Mouse (Mus musculus): ENCODE measurements around the gene Pcyt2. TPM values are rescaled to one million over a fixed set of nuclear protein-coding genes. Genes with fewer than 3 reads are reported as not detected.

Gene Pcyt2
- polyA plus RNA-seq, 1 experiment, result 117 TPM

DNA sequence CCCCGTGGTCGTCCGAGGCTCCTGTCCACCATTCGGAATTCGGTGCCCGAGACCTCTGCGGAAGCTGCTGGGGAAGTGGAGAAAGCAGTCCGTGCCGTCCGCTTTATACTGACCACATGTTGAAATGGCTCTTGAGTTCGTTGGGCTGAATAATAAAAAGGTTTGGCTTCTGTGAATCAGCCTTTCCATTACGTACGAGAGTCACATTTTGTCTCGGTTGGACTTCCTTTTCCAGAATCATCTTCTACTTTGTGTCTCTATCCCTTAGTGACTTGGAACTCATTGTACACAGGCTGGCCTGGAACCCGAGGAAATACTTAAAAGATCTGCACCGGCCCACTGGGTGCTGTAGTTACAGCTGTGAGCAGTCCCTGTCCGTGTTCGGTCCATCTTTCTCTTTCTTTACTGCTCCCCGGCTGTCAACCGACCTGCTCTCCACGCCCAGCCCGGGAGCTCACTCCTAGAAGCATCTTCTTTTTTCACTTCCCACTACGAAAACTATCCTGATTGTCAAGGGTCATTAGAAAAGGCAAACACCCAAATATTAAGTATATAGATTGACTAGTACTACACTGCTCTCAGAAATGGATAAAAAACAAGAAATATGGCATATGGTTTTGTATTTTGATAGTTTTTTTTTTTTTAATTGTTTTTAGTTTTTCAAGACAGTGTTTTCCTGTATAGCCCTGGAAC, 44.0 kb downstream of the Pcyt2 start:
- Histone ChIP-seq H3ac (ENCODE audit: control insufficient read depth, insufficient read length) (peak overlapping the region; percentile 68), H3K79me2 (ENCODE audit: control insufficient read depth, insufficient read depth) (peaks cover 40% of the 10 kb centered on the region), H3K27me3 (ENCODE audit: control insufficient read depth, insufficient read depth, insufficient read length) (no peaks in the 10 kb centered on the region), H3K4me2 (ENCODE audit: low read depth) (peak overlapping the region; percentile 91), H3K4me3 (peak overlapping the region; percentile 75), H3K36me3 (ENCODE audit: control insufficient read depth, insufficient read depth) (peaks cover 13% of the 10 kb centered on the region)
- TF ChIP-seq POLR2AphosphoS2 (IDR thresholded peaks at IDR 0.05; ENCODE audit: insufficient read length, low read depth), result peak; percentile 18
- no peak for TF ChIP-seq TCF3 (IDR thresholded peaks at IDR 0.05; ENCODE audit: insufficient read length, low read depth)

GRCm38 (mm10) chr11:120572752-120573584, 44.8 kb downstream of the Pcyt2 start, which contains the start of gene P4hb:
Gene P4hb (minus strand): TSS chr11:120573253.
- Histone ChIP-seq H3ac (ENCODE audit: control insufficient read depth, insufficient read length) (peak within 1 kb of the TSS; percentile 68), H3K4me2 (ENCODE audit: low read depth) (peak within 1 kb of the TSS; percentile 91), H3K36me3 (ENCODE audit: control insufficient read depth, insufficient read depth) (peaks cover 17% of the 10 kb centered on the region), H3K27me3 (ENCODE audit: control insufficient read depth, insufficient read depth, insufficient read length) (no peaks in the 10 kb centered on the region), H3K4me3 (peak within 1 kb of the TSS; percentile 75), H3K79me2 (ENCODE audit: control insufficient read depth, insufficient read depth) (peaks cover 43% of the 10 kb centered on the region)
- TF ChIP-seq POLR2A (IDR thresholded peaks at IDR 0.05; ENCODE audit: insufficient read length, low read depth), result peak; percentile 100
- TF ChIP-seq CEBPB (IDR thresholded peaks at IDR 0.05; ENCODE audit: insufficient read depth, poor library complexity, severe bottlenecking), result no peak
- peak; percentile 80 for TF ChIP-seq SRF (IDR thresholded peaks at IDR 0.05; ENCODE audit: control insufficient read depth, insufficient read length, low read depth)
- no peak for TF ChIP-seq TCF12 (IDR thresholded peaks at IDR 0.05; ENCODE audit: insufficient read depth, poor library complexity, severe bottlenecking)
- peak; percentile 100 for TF ChIP-seq POLR2AphosphoS2 (IDR thresholded peaks at IDR 0.05; ENCODE audit: insufficient read length, low read depth)
- TF ChIP-seq MYOD1 (IDR thresholded peaks at IDR 0.05; ENCODE audit: control insufficient read depth in 1 of 3, insufficient read length in 2 of 3, low read depth in 2 of 3), result peak in 1 of 3 experiments; percentile 24
- peak in 2 of 3 experiments; percentile 11 for TF ChIP-seq MYOG (IDR thresholded peaks at IDR 0.05; ENCODE audit: control insufficient read depth in 1 of 3, insufficient read depth in 1 of 3, insufficient read length in 2 of 3, low read depth in 2 of 3)
- peak; percentile 85 for TF ChIP-seq E2F4 (IDR thresholded peaks at IDR 0.05; ENCODE audit: insufficient read depth)
- peak; percentile 21 for TF ChIP-seq TCF3 (IDR thresholded peaks at IDR 0.05; ENCODE audit: insufficient read length, low read depth)
- TF ChIP-seq MAX (IDR thresholded peaks at IDR 0.05; ENCODE audit: low read depth), result no peak
- TF ChIP-seq USF1 (IDR thresholded peaks at IDR 0.05; ENCODE audit: low read depth), result no peak
- peak; percentile 57 for TF ChIP-seq REST (IDR thresholded peaks at IDR 0.05; ENCODE audit: insufficient read depth, insufficient read length)

GRCm38 (mm10) chr11:120572417-120572751, 45.4 kb downstream of the Pcyt2 start:
- peaks cover 49% of the 10 kb centered on the region for H3K79me2 ChIP-seq (ENCODE audit: control insufficient read depth, insufficient read depth)
- no peak for TF ChIP-seq USF1 (IDR thresholded peaks at IDR 0.05; ENCODE audit: low read depth)
- TF ChIP-seq POLR2AphosphoS2 (IDR thresholded peaks at IDR 0.05; ENCODE audit: insufficient read length, low read depth), result no peak
- no peak for TF ChIP-seq MYOD1 (IDR thresholded peaks at IDR 0.05; ENCODE audit: control insufficient read depth in 1 of 3, insufficient read length in 2 of 3, low read depth in 2 of 3)
- TF ChIP-seq REST (IDR thresholded peaks at IDR 0.05; ENCODE audit: insufficient read depth, insufficient read length), result no peak
- TF ChIP-seq SRF (IDR thresholded peaks at IDR 0.05; ENCODE audit: control insufficient read depth, insufficient read length, low read depth), result no peak
- TF ChIP-seq MYOG (IDR thresholded peaks at IDR 0.05; ENCODE audit: control insufficient read depth in 1 of 3, insufficient read depth in 1 of 3, insufficient read length in 2 of 3, low read depth in 2 of 3), result no peak
- no peak for TF ChIP-seq MAX (IDR thresholded peaks at IDR 0.05; ENCODE audit: low read depth)
- no peak for TF ChIP-seq E2F4 (IDR thresholded peaks at IDR 0.05; ENCODE audit: insufficient read depth)
- TF ChIP-seq TCF3 (IDR thresholded peaks at IDR 0.05; ENCODE audit: insufficient read length, low read depth), result no peak
- no peak for TF ChIP-seq CEBPB (IDR thresholded peaks at IDR 0.05; ENCODE audit: insufficient read depth, poor library complexity, severe bottlenecking)
- no peak for TF ChIP-seq TCF12 (IDR thresholded peaks at IDR 0.05; ENCODE audit: insufficient read depth, poor library complexity, severe bottlenecking)
- TF ChIP-seq POLR2A (IDR thresholded peaks at IDR 0.05; ENCODE audit: insufficient read length, low read depth), result no peak
- H3K27me3 ChIP-seq (ENCODE audit: control insufficient read depth, insufficient read depth, insufficient read length), result no peaks in the 10 kb centered on the region
- peak overlapping the region; percentile 75 for H3K4me3 ChIP-seq
- H3ac ChIP-seq (ENCODE audit: control insufficient read depth, insufficient read length), result peak overlapping the region; percentile 68
- H3K4me2 ChIP-seq (ENCODE audit: low read depth), result peak overlapping the region; percentile 87
- H3K36me3 ChIP-seq (ENCODE audit: control insufficient read depth, insufficient read depth), result peaks cover 18% of the 10 kb centered on the region

DNA sequence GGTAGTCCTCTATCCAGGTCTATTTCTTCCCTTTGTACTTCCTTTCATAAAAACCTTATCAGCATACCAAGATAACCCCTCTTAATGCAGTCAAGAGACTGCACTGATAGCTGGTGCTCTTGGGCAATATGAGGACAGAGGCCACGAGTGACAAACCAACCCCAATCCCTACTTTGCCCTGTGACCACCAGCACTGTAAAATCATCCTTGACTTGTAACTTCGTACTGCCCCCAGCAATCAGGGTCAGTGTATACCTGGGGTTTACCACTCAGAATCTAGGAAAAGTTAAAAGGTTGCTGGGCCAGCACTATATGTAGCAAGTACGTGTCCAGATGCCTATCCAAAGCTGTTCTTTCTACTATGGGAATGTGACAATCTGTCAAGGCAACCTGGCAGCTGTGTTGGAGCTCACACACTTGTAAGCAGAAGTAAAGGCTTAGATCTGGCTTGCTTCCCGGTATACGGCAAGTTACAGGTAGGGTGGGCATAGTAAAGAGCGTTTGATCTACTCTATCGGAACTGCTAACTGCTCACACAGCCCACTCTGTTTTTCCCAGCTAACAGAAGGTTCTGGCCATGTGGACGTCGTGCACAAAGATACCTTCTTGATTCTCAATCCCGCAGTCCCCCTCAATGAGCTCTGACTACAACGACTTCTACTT, 45.9 kb downstream of the Pcyt2 start:
- Histone ChIP-seq H3ac (ENCODE audit: control insufficient read depth, insufficient read length) (peak overlapping the region; percentile 68), H3K79me2 (ENCODE audit: control insufficient read depth, insufficient read depth) (peaks cover 53% of the 10 kb centered on the region), H3K36me3 (ENCODE audit: control insufficient read depth, insufficient read depth) (peaks cover 21% of the 10 kb centered on the region), H3K4me2 (ENCODE audit: low read depth) (peak overlapping the region; percentile 87), H3K27me3 (ENCODE audit: control insufficient read depth, insufficient read depth, insufficient read length) (no peaks in the 10 kb centered on the region), H3K4me3 (peak overlapping the region; percentile 75)
- TF ChIP-seq TCF3 (IDR thresholded peaks at IDR 0.05; ENCODE audit: insufficient read length, low read depth), result no peak
- no peak for TF ChIP-seq MYOG (IDR thresholded peaks at IDR 0.05; ENCODE audit: control insufficient read depth in 1 of 3, insufficient read depth in 1 of 3, insufficient read length in 2 of 3, low read depth in 2 of 3)
- TF ChIP-seq TCF12 (IDR thresholded peaks at IDR 0.05; ENCODE audit: insufficient read depth, poor library complexity, severe bottlenecking), result no peak
- no peak for TF ChIP-seq SRF (IDR thresholded peaks at IDR 0.05; ENCODE audit: control insufficient read depth, insufficient read length, low read depth)
- TF ChIP-seq CEBPB (IDR thresholded peaks at IDR 0.05; ENCODE audit: insufficient read depth, poor library complexity, severe bottlenecking), result no peak
- no peak for TF ChIP-seq POLR2AphosphoS2 (IDR thresholded peaks at IDR 0.05; ENCODE audit: insufficient read length, low read depth)
- no peak for TF ChIP-seq POLR2A (IDR thresholded peaks at IDR 0.05; ENCODE audit: insufficient read length, low read depth)
- TF ChIP-seq USF1 (IDR thresholded peaks at IDR 0.05; ENCODE audit: low read depth), result no peak
- TF ChIP-seq MAX (IDR thresholded peaks at IDR 0.05; ENCODE audit: low read depth), result no peak
- no peak for TF ChIP-seq MYOD1 (IDR thresholded peaks at IDR 0.05; ENCODE audit: control insufficient read depth in 1 of 3, insufficient read length in 2 of 3, low read depth in 2 of 3)
- no peak for TF ChIP-seq REST (IDR thresholded peaks at IDR 0.05; ENCODE audit: insufficient read depth, insufficient read length)
- no peak for TF ChIP-seq E2F4 (IDR thresholded peaks at IDR 0.05; ENCODE audit: insufficient read depth)
